Mouse (Mus musculus) liver, embryonic 14.5 days (tissue): ENCODE measurements around the gene Ahrr.

ENCODE experiments used
- CTCF ChIP-seq: IDR thresholded peaks from 2 replicates; pipeline ENCODE4 v1.5.1; 2016; ENCODE audit warnings: antibody characterized with exemption, low read depth, control low read depth
- EP300 ChIP-seq: IDR thresholded peaks from 2 replicates; pipeline ENCODE4 v1.6.1; 2016; ENCODE audit warnings: antibody characterized with exemption, low read depth

- TF ChIP-seq CTCF (no peak), EP300 (no peak)
Observed at GRCm38 (mm10) chr13:74316789-74317169, 24.6 kb upstream of the Ahrr start.
